Mouse (Mus musculus): ENCODE data around the gene Mmp2. TPM values are rescaled to one million over a fixed set of nuclear protein-coding genes. Genes with fewer than 3 reads are reported as not detected.

The Mmp2 gene
- 104 and 140 TPM in 2 replicates for polyA plus RNA-seq (2015; fragmentation: Nextera tagmentation; extraction: Ambion mirVana)

GRCm38 (mm10) chr8:92827243-92828034 lies at the start of gene Mmp2:
Gene Mmp2 (plus strand): TSS chr8:92827291.

GRCm38 (mm10) chr8:92855171-92855894 lies 28.2 kb downstream of the Mmp2 start, which contains the start of gene Lpcat2:
Gene Lpcat2 (plus strand): TSS chr8:92855339.

GRCm38 (mm10) chr8:92901107-92901506 lies 74.0 kb downstream of the Mmp2 start, which contains the start of gene Capns2:
Gene Capns2 (plus strand): TSS chr8:92901407.

Other genes starting within 250 kb of the Mmp2 start
- gene Irx6, start 153.0 kb upstream of the Mmp2 start, polyA plus RNA-seq (2015; fragmentation: Nextera tagmentation; extraction: Ambion mirVana), result 0.07 and 0.21 TPM in 2 replicates
- 24.7 and 30.8 TPM in 2 replicates for gene Lpcat2, start 28.0 kb downstream of the Mmp2 start, polyA plus RNA-seq (2015; fragmentation: Nextera tagmentation; extraction: Ambion mirVana)
- gene Capns2, start 74.1 kb downstream of the Mmp2 start, polyA plus RNA-seq (2015; fragmentation: Nextera tagmentation; extraction: Ambion mirVana), result 0.34 and 0.36 TPM in 2 replicates
- gene Slc6a2, start 132.8 kb downstream of the Mmp2 start, polyA plus RNA-seq (2015; fragmentation: Nextera tagmentation; extraction: Ambion mirVana), result not detected in 2 replicates
- not detected in 2 replicates for gene Ces1a, start 220.9 kb downstream of the Mmp2 start, polyA plus RNA-seq (2015; fragmentation: Nextera tagmentation; extraction: Ambion mirVana)

Measured in spleen, postnatal 0 days (tissue).